Mouse (Mus musculus): ENCODE data around the gene Aftph.
"Not testable (repeated sequence)": the region's sequence is repeated elsewhere in the genome, so short reads cannot be mapped to it uniquely, and the experiment has no call there.

- not testable (repeated sequence) for TF ChIP-seq POLR2A (IDR thresholded peaks at IDR 0.05; ENCODE audit: borderline replicate concordance, extremely low read depth, low read depth, low read length); CTCF (IDR thresholded peaks at IDR 0.05; ENCODE audit: insufficient read depth, low read length)
Measured at GRCm38 (mm10) chr11:20771827-20772226, 30.4 kb upstream of the Aftph start.
